Mouse (Mus musculus) kidney, adult 2 months (tissue): Measurements from ENCODE around the gene Gapdh.

ENCODE experiments used
- CTCF ChIP-seq: fragments of 200-500 bp; conservative IDR thresholded peaks from 2 replicates; pipeline ENCODE4 v1.5.1; 2011; ENCODE audit warnings: low read depth, mild to moderate bottlenecking, control low read depth, low read length, moderate library complexity, mixed read lengths; ENCODE audit not compliant: insufficient read depth, insufficient read length
- POLR2A ChIP-seq: fragments of 200-500 bp; IDR thresholded peaks from one replicate; pipeline ENCODE4 v1.6.1; 2011; ENCODE audit warnings: low read depth, low read length, control low read depth

GRCm38 (mm10) chr6:125168086-125168485, 1.8 kb upstream of the Gapdh start:
- no peak for TF ChIP-seq CTCF
- TF ChIP-seq POLR2A, result no peak
